Mouse (Mus musculus): ENCODE measurements at regions not wholly inside any gene's neighbourhood (a gene's known extent, or its start where the extent isn't known, plus 50 kb on each side); places are given as distances from the start of the nearest gene placed in this dataset.

GRCm38 (mm10) chr1:80062121-80062520, 156.2 kb downstream of the Fam124b start:
- no peaks in the 10 kb centered on the region for H3K9me3 ChIP-seq (ENCODE audit: control insufficient read depth)
- no peaks in the 10 kb centered on the region for H3K27me3 ChIP-seq (replicated peaks; ENCODE audit: control insufficient read depth, insufficient read depth, low read length)
- TF ChIP-seq CTCF (IDR thresholded peaks at IDR 0.05; ENCODE audit: low read depth): no peak
- no peak overlapping the region for H3K27ac ChIP-seq (ENCODE audit: low read depth, low read length)
- no peak overlapping the region for H3K4me2 ChIP-seq (replicated peaks; ENCODE audit: low read depth)
- no peaks in the 10 kb centered on the region for H3K36me3 ChIP-seq (ENCODE audit: control insufficient read depth, insufficient read depth)
- H3K9ac ChIP-seq (ENCODE audit: low read depth, low read length): no peak overlapping the region
- WGBS: 62% methylated on average over 1 of the region's 1 CpGs
- no peaks in the 10 kb centered on the region for H3K4me1 ChIP-seq (replicated peaks; ENCODE audit: control insufficient read depth, insufficient read depth, low read length)
- no peak for ATAC-seq
- no peak overlapping the region for H3K4me3 ChIP-seq (ENCODE audit: low read depth, low read length)

- no peak overlapping the region for H3K9ac ChIP-seq (ENCODE audit: low read depth, low read length)
- no peak overlapping the region for H3K27ac ChIP-seq (ENCODE audit: low read depth, low read length)
- no peaks in the 10 kb centered on the region for H3K4me1 ChIP-seq (replicated peaks; ENCODE audit: control insufficient read depth, insufficient read depth, low read length)
- no peak overlapping the region for H3K4me3 ChIP-seq (ENCODE audit: low read depth, low read length)
- no peaks in the 10 kb centered on the region for H3K36me3 ChIP-seq (ENCODE audit: control insufficient read depth, insufficient read depth)
- no peaks in the 10 kb centered on the region for H3K9me3 ChIP-seq (ENCODE audit: control insufficient read depth)
- H3K27me3 ChIP-seq (replicated peaks; ENCODE audit: control insufficient read depth, insufficient read depth, low read length): no peaks in the 10 kb centered on the region
- no peak for ATAC-seq
- H3K4me2 ChIP-seq (replicated peaks; ENCODE audit: low read depth): no peak overlapping the region
- TF ChIP-seq CTCF (IDR thresholded peaks at IDR 0.05; ENCODE audit: low read depth): no peak
- WGBS: 65% methylated on average over 7 of the region's 7 CpGs
Measured at GRCm38 (mm10) chr1:80061632-80062031, 156.6 kb downstream of the Fam124b start.

- WGBS: 82% methylated on average over 10 of the region's 10 CpGs
Measured at GRCm38 (mm10) chr1:80045141-80045540, 173.1 kb downstream of the Fam124b start.

GRCm38 (mm10) chr1:80040409-80040808, 177.9 kb downstream of the Fam124b start:
- no peak overlapping the region for H3K4me3 ChIP-seq (ENCODE audit: low read depth, low read length)
- H3K27me3 ChIP-seq (replicated peaks; ENCODE audit: control insufficient read depth, insufficient read depth, low read length): no peaks in the 10 kb centered on the region
- no peak overlapping the region for H3K9ac ChIP-seq (ENCODE audit: low read depth, low read length)
- no peaks in the 10 kb centered on the region for H3K9me3 ChIP-seq (ENCODE audit: control insufficient read depth)
- 64% methylated on average over 3 of the region's 3 CpGs for WGBS
- H3K4me2 ChIP-seq (replicated peaks; ENCODE audit: low read depth): no peak overlapping the region
- no peak for ATAC-seq
- TF ChIP-seq CTCF (IDR thresholded peaks at IDR 0.05; ENCODE audit: low read depth): no peak
- no peaks in the 10 kb centered on the region for H3K4me1 ChIP-seq (replicated peaks; ENCODE audit: control insufficient read depth, insufficient read depth, low read length)
- no peaks in the 10 kb centered on the region for H3K36me3 ChIP-seq (ENCODE audit: control insufficient read depth, insufficient read depth)
- no peak overlapping the region for H3K27ac ChIP-seq (ENCODE audit: low read depth, low read length)

More at GRCm38 (mm10) chr1:80045141-80045540, 173.1 kb downstream of the Fam124b start:
- no peak for TF ChIP-seq CTCF (IDR thresholded peaks at IDR 0.05; ENCODE audit: low read depth)
- Histone ChIP-seq H3K27me3 (replicated peaks; ENCODE audit: control insufficient read depth, insufficient read depth, low read length) (no peaks in the 10 kb centered on the region), H3K4me1 (replicated peaks; ENCODE audit: control insufficient read depth, insufficient read depth, low read length) (no peaks in the 10 kb centered on the region), H3K9me3 (ENCODE audit: control insufficient read depth) (no peaks in the 10 kb centered on the region), H3K4me3 (ENCODE audit: low read depth, low read length) (no peak overlapping the region), H3K36me3 (ENCODE audit: control insufficient read depth, insufficient read depth) (no peaks in the 10 kb centered on the region), H3K27ac (ENCODE audit: low read depth, low read length) (no peak overlapping the region), H3K9ac (ENCODE audit: low read depth, low read length) (no peak overlapping the region), H3K4me2 (replicated peaks; ENCODE audit: low read depth) (no peak overlapping the region)
- ATAC-seq: no peak

GRCm38 (mm10) chr1:80039891-80040290, 178.4 kb downstream of the Fam124b start:
- Histone ChIP-seq H3K4me1 (replicated peaks; ENCODE audit: control insufficient read depth, insufficient read depth, low read length) (no peaks in the 10 kb centered on the region), H3K36me3 (ENCODE audit: control insufficient read depth, insufficient read depth) (no peaks in the 10 kb centered on the region), H3K9me3 (ENCODE audit: control insufficient read depth) (no peaks in the 10 kb centered on the region), H3K4me3 (ENCODE audit: low read depth, low read length) (no peak overlapping the region), H3K4me2 (replicated peaks; ENCODE audit: low read depth) (no peak overlapping the region), H3K9ac (ENCODE audit: low read depth, low read length) (no peak overlapping the region), H3K27ac (ENCODE audit: low read depth, low read length) (no peak overlapping the region), H3K27me3 (replicated peaks; ENCODE audit: control insufficient read depth, insufficient read depth, low read length) (no peaks in the 10 kb centered on the region)
- WGBS: 40% methylated on average over 3 of the region's 3 CpGs
- no peak for TF ChIP-seq CTCF (IDR thresholded peaks at IDR 0.05; ENCODE audit: low read depth)
- no peak for ATAC-seq

GRCm38 (mm10) chr1:80039161-80039560, 178.2 kb upstream of the Serpine2 start:
- TF ChIP-seq CTCF (IDR thresholded peaks at IDR 0.05; ENCODE audit: low read depth): no peak
- Histone ChIP-seq H3K27me3 (replicated peaks; ENCODE audit: control insufficient read depth, insufficient read depth, low read length) (no peaks in the 10 kb centered on the region), H3K27ac (ENCODE audit: low read depth, low read length) (no peak overlapping the region), H3K36me3 (ENCODE audit: control insufficient read depth, insufficient read depth) (no peaks in the 10 kb centered on the region), H3K4me2 (replicated peaks; ENCODE audit: low read depth) (no peak overlapping the region), H3K9ac (ENCODE audit: low read depth, low read length) (no peak overlapping the region), H3K4me3 (ENCODE audit: low read depth, low read length) (no peak overlapping the region), H3K9me3 (ENCODE audit: control insufficient read depth) (no peaks in the 10 kb centered on the region), H3K4me1 (replicated peaks; ENCODE audit: control insufficient read depth, insufficient read depth, low read length) (no peaks in the 10 kb centered on the region)
- 81% methylated on average over 4 of the region's 4 CpGs for WGBS
- ATAC-seq: no peak

GRCm38 (mm10) chr1:80038059-80038458, 177.1 kb upstream of the Serpine2 start:
- H3K9ac ChIP-seq (ENCODE audit: low read depth, low read length): no peak overlapping the region
- no peak for TF ChIP-seq CTCF (IDR thresholded peaks at IDR 0.05; ENCODE audit: low read depth)
- no peaks in the 10 kb centered on the region for H3K9me3 ChIP-seq (ENCODE audit: control insufficient read depth)
- H3K4me1 ChIP-seq (replicated peaks; ENCODE audit: control insufficient read depth, insufficient read depth, low read length): no peaks in the 10 kb centered on the region
- no peak overlapping the region for H3K27ac ChIP-seq (ENCODE audit: low read depth, low read length)
- no peak overlapping the region for H3K4me2 ChIP-seq (replicated peaks; ENCODE audit: low read depth)
- ATAC-seq: no peak
- no peak overlapping the region for H3K4me3 ChIP-seq (ENCODE audit: low read depth, low read length)
- H3K27me3 ChIP-seq (replicated peaks; ENCODE audit: control insufficient read depth, insufficient read depth, low read length): no peaks in the 10 kb centered on the region
- H3K36me3 ChIP-seq (ENCODE audit: control insufficient read depth, insufficient read depth): no peaks in the 10 kb centered on the region

All from intestine, postnatal 0 days (tissue).